Mouse (Mus musculus) liver, adult 2 months (tissue): ENCODE results near the gene Mib2.
"Not testable (repeated sequence)": the region's sequence is repeated elsewhere in the genome, so short reads cannot be mapped to it uniquely, and the experiment has no call there.

ENCODE experiments used
- CTCF ChIP-seq: fragments of 200-500 bp; IDR thresholded peaks from 2 replicates; pipeline ENCODE4 v1.5.1; 2011; ENCODE audit warnings: low read depth, low read length, control low read depth
- POLR2A ChIP-seq: fragments of 200-500 bp; IDR thresholded peaks from 2 replicates; pipeline ENCODE4 v1.6.1; 2011; ENCODE audit warnings: low read length, control low read depth; ENCODE audit not compliant: insufficient read depth; ENCODE audit errors: extremely low read depth

DNA sequence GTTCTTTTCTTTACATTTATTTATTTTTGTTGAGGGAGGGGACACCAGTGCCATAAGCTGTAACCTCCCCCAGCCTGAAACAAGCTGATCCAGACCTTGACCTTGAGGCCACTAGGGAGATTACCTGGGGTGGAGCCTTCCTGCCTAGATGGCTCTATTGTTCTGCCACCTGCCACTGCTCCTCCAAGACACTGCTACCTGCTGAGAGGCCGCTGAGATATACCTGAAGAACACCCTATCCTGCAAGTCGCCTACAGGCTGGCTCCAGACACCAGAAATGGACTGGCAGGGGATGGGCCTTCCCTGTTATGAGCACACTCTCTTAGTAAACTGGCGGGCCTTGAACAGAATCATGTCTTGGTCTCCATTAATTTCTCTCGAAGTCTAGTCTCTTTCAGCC is 1.2 kb upstream of the Mib2 start:
- not testable (repeated sequence) for TF ChIP-seq CTCF, POLR2A
